Mouse (Mus musculus) CH12.LX (cell line): ENCODE data around the gene Pptc7. TPM values are rescaled to one million over a fixed set of nuclear protein-coding genes. Genes with fewer than 3 reads are reported as not detected.

Source experiments
- DNase-seq: peaks from one replicate; pipeline ENCODE4 v3.0.0-alpha.2; 2013; ENCODE audit errors: extremely low read depth
- H3K27ac ChIP-seq: 2 replicates; pipeline ENCODE4 v1.5.1; 2012; ENCODE audit warnings: low read depth, mild to moderate bottlenecking, control low read depth, moderate library complexity; ENCODE audit not compliant: insufficient read depth
- H3K27me3 ChIP-seq: replicated peaks from 2 replicates; pipeline ENCODE3; 2012; ENCODE audit warnings: inconsistent platforms
- H3K36me3 ChIP-seq, 2 experiments: replicated peaks in 1 of 2; 2 replicates each; pipeline versions ENCODE3 to v1.6.1; 2012; ENCODE audit warnings: inconsistent platforms in 1 of 2, low read length in 1 of 2, mild to moderate bottlenecking in 1 of 2, mixed read lengths in 1 of 2, moderate library complexity in 1 of 2; ENCODE audit not compliant: control insufficient read depth in 1 of 2, insufficient read depth in 1 of 2
- H3K4me1 ChIP-seq, 2 experiments: 2 replicates each; pipeline ENCODE4 v1.6.1; 2012; ENCODE audit warnings: inconsistent platforms in 1 of 2, moderate library complexity in 1 of 2; ENCODE audit not compliant: insufficient read depth in 2 of 2, control insufficient read depth in 1 of 2
- H3K4me2 ChIP-seq: 2 replicates; pipeline ENCODE4 v1.6.1; 2012; ENCODE audit warnings: low read depth, mild to moderate bottlenecking, control low read depth; ENCODE audit not compliant: poor library complexity, insufficient read depth, severe bottlenecking
- H3K4me3 ChIP-seq, 3 experiments: fragments of 150-350 bp in 1 of 3; sonication (generic) in 1 of 3; replicated peaks in 1 of 3; 2 replicates each; pipeline versions ENCODE3 to v1.5.1; 2011 to 2012; ENCODE audit warnings: low read depth in 2 of 3, low read length in 2 of 3, mild to moderate bottlenecking in 2 of 3, moderate library complexity in 2 of 3, control low read depth in 1 of 3, improper control_type of control experiment in 1 of 3, inconsistent platforms in 1 of 3, mixed read lengths in 1 of 3; ENCODE audit not compliant: poor library complexity in 1 of 3
- H3K79me2 ChIP-seq: replicated peaks from 2 replicates; pipeline ENCODE4 v1.6.1; 2012; ENCODE audit warnings: mild to moderate bottlenecking, moderate library complexity; ENCODE audit not compliant: control insufficient read depth, poor library complexity, insufficient read depth, severe bottlenecking; ENCODE audit errors: extremely low read depth
- H3K9ac ChIP-seq: 2 replicates; pipeline ENCODE4 v1.6.1; 2012; ENCODE audit warnings: low read depth, mild to moderate bottlenecking, control low read depth, moderate library complexity; ENCODE audit not compliant: insufficient read depth
- H3K9me3 ChIP-seq: replicated peaks from 2 replicates; pipeline ENCODE3; 2012; ENCODE audit warnings: low read length, inconsistent platforms, mixed read lengths
- CHD1 ChIP-seq: IDR thresholded peaks from 2 replicates; pipeline ENCODE4 v1.6.1; 2012; ENCODE audit warnings: low read depth, low read length, improper control_type of control experiment, inconsistent platforms
- ETS1 ChIP-seq: conservative IDR thresholded peaks from 2 replicates; pipeline ENCODE4 v1.6.1; 2012; ENCODE audit warnings: low read depth, mild to moderate bottlenecking, inconsistent platforms, low read length, improper control_type of control experiment, moderate library complexity
- JUN ChIP-seq: IDR thresholded peaks from 2 replicates; pipeline ENCODE4 v1.6.1; 2011; ENCODE audit warnings: low read depth, mild to moderate bottlenecking, low read length, improper control_type of control experiment, moderate library complexity; ENCODE audit not compliant: insufficient read depth
- JUND ChIP-seq: conservative IDR thresholded peaks from 2 replicates; pipeline ENCODE4 v1.6.1; 2011; ENCODE audit warnings: low read depth, low read length, improper control_type of control experiment
- KAT2A ChIP-seq: IDR thresholded peaks from 2 replicates; pipeline ENCODE4 v1.6.1; 2012; ENCODE audit warnings: low read length, improper control_type of control experiment, inconsistent platforms; ENCODE audit not compliant: insufficient replicate concordance
- MEF2A ChIP-seq: IDR thresholded peaks from 2 replicates; pipeline ENCODE4 v1.6.1; 2014; ENCODE audit warnings: low read depth, mild to moderate bottlenecking, inconsistent platforms, low read length, improper control_type of control experiment, borderline replicate concordance
- RCOR1 ChIP-seq: conservative IDR thresholded peaks from 2 replicates; pipeline ENCODE4 v1.6.1; 2012; ENCODE audit warnings: low read depth, mild to moderate bottlenecking, inconsistent platforms, low read length, improper control_type of control experiment
- SIN3A ChIP-seq: IDR thresholded peaks from 2 replicates; pipeline ENCODE4 v1.6.1; 2012; ENCODE audit warnings: low read length, improper control_type of control experiment, inconsistent platforms
- TCF12 ChIP-seq: IDR thresholded peaks from 2 replicates; pipeline ENCODE4 v1.6.1; 2014; ENCODE audit warnings: low read depth, mild to moderate bottlenecking, inconsistent platforms, low read length, improper control_type of control experiment
- USF2 ChIP-seq: conservative IDR thresholded peaks from 2 replicates; pipeline ENCODE4 v1.6.1; 2011; ENCODE audit warnings: low read depth, low read length, improper control_type of control experiment
- ZC3H11A ChIP-seq: IDR thresholded peaks from 2 replicates; pipeline ENCODE4 v1.6.1; 2012; ENCODE audit warnings: low read depth, mild to moderate bottlenecking, inconsistent platforms, low read length, improper control_type of control experiment
- dilution Hi-C: fragments of 300-500 bp; cut with MboI; formaldehyde crosslinking; loops from 2 replicates; pipeline ENCODE4 v1.14.3; 2020; ENCODE audit warnings: low sequenced_read_pairs; ENCODE audit not compliant: extremely low pct_unique_long_range_greater_than_20kb, extremely low pct_ligation_motif_present
- in situ Hi-C: fragments of 300-500 bp; cut with MboI; formaldehyde crosslinking; loops from 3 replicates; pipeline ENCODE4 v1.14.3; 2019; ENCODE audit warnings: low sequenced_read_pairs, low pct_ligation_motif_present, low pct_unique_long_range_greater_than_20kb, mixed read lengths
- polyA plus RNA-seq: library from polyadenylated mRNA; unstranded; fragments of >175 nt; gene quantifications from 2 replicates; pipeline ENCODE4 v1.2.1, GENCODE M21; 2012; ENCODE audit warnings: low read depth; ENCODE audit not compliant: insufficient read length
- total RNA-seq, 2 experiments: library from RNA; depleted of rRNA; stranded (reverse); fragments of 300-350 nt in 1 of 2; fragments of >200 nt in 1 of 2; gene quantifications; 2 replicates each; pipeline ENCODE4 v1.2.3; 2012 to 2014

Pptc7 gene
- total and polyA plus RNA-seq, 3 experiments: 17.1 to 25.9 (median 23.6) TPM

DNA sequence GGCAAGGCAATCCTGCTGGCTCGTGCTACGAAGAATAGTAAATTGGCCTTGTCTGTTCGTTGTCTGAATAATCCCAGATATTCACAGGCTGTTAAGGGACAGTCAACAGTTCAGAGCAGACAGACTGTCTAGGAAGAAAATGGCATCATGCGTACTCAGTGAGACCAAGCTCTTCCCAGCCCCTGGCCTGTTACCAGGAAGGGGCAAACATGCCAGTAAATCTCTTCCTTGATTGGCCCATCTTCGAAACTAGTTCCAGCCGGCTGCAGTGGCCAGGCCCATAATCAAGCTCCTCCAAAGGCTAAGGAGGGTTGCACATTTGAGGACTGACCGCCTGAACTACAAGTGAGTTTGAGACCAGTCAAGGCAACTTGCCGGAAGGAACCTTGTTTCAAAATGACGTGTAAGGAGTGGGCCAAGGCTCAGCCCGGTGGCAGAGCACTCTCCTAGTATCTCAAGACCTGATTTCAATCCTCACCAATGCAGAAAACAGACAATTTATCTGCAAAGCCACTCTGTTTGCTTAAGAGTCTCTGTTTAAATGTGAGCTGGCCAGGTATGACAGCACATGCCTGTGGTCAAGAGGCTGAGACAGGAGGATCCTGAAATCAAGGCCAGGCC, 37.5 kb upstream of the Pptc7 start (continued):
- no peak for TF ChIP-seq USF2
- TF ChIP-seq JUND: peak; percentile 93
- TF ChIP-seq TCF12: peak; percentile 54; the same call in 1 of the 2 replicates
- peak; percentile 81 for TF ChIP-seq JUN
- 0 out of 2 replicates have a peak, but pooled peaks have one; percentile 51 for TF ChIP-seq MEF2A
- peak; percentile 59; the same call in 1 of the 2 replicates for TF ChIP-seq RCOR1

- dilution Hi-C loops (no loop called here), in situ Hi-C loops (no loop called here)
- H3K4me3 ChIP-seq: no peak overlapping the region
- H3K9ac ChIP-seq: no peak overlapping the region
- no peaks in the 10 kb centered on the region for H3K79me2 ChIP-seq
- H3K36me3 ChIP-seq: peaks cover 40 to 81% of the 10 kb centered on the region in 2 experiments
- peaks cover 22 to 48% of the 10 kb centered on the region in 2 experiments for H3K4me1 ChIP-seq
- DNase-seq: no peak
- no peaks in the 10 kb centered on the region for H3K9me3 ChIP-seq
- no peaks in the 10 kb centered on the region for H3K27me3 ChIP-seq
- H3K4me2 ChIP-seq: no peak overlapping the region
- no peak for TF ChIP-seq ETS1
- TF ChIP-seq, all 38 proteins: peak for 0
- H3K27ac ChIP-seq: no peak overlapping the region
Measured at GRCm38 (mm10) chr5:122247529-122247928, 36.6 kb upstream of the Pptc7 start.

- no peak overlapping the region for H3K4me2 ChIP-seq
- H3K4me1 ChIP-seq: peaks cover 22 to 47% of the 10 kb centered on the region in 2 experiments
- peaks cover 39 to 80% of the 10 kb centered on the region in 2 experiments for H3K36me3 ChIP-seq
- no peak overlapping the region for H3K27ac ChIP-seq
- H3K4me3 ChIP-seq: no peak overlapping the region
- dilution Hi-C loops: no loop called here
- in situ Hi-C loops: no loop called here
- no peak for TF ChIP-seq JUN
- TF ChIP-seq MEF2A: no peak
- TF ChIP-seq KAT2A: no peak
- TF ChIP-seq USF2: no peak
- TF ChIP-seq TCF12: no peak
- no peak for TF ChIP-seq CHD1
- no peak for TF ChIP-seq ETS1
- no peak for TF ChIP-seq SIN3A
- no peak for TF ChIP-seq ZC3H11A
- no peaks in the 10 kb centered on the region for H3K79me2 ChIP-seq
- no peak overlapping the region for H3K9ac ChIP-seq
- H3K27me3 ChIP-seq: no peaks in the 10 kb centered on the region
- DNase-seq: no peak
- no peaks in the 10 kb centered on the region for H3K9me3 ChIP-seq
Measured at GRCm38 (mm10) chr5:122247934-122248333, 36.2 kb upstream of the Pptc7 start.
